Mouse (Mus musculus) bone marrow, adult 2 months (tissue): ENCODE data around the gene Ap2a2.

ENCODE experiments used
- CTCF ChIP-seq: fragments of 200-500 bp; IDR thresholded peaks from 2 replicates; pipeline ENCODE4 v1.5.1; 2011; ENCODE audit warnings: low read length, control low read depth; ENCODE audit not compliant: control insufficient read depth, insufficient read depth
- POLR2A ChIP-seq: fragments of 200-500 bp; IDR thresholded peaks from 2 replicates; pipeline ENCODE4 v1.6.1; 2011; ENCODE audit warnings: low read depth, mild to moderate bottlenecking, control low read depth, low read length, borderline replicate concordance; ENCODE audit not compliant: control insufficient read depth

GRCm38 (mm10) chr7:141624214-141624613 is 62.2 kb downstream of the Ap2a2 start:
- TF ChIP-seq POLR2A, result no peak
- no peak for TF ChIP-seq CTCF
